Mouse (Mus musculus) kidney, postnatal 10 days (tissue): Measurements from ENCODE around the gene Rubcnl.

Source experiments
- DNase-seq: peaks from one replicate; pipeline ENCODE4 v3.0.0; 2021; ENCODE audit warnings: mixed read lengths

The Rubcnl gene

GRCm38 (mm10) chr14:75017877-75018825, 2.3 kb downstream of the Rubcnl start:
- DNase-seq, result no peak

GRCm38 (mm10) chr14:75018829-75019228, 3.0 kb downstream of the Rubcnl start:
- no peak for DNase-seq

GRCm38 (mm10) chr14:75020581-75021253, 4.9 kb downstream of the Rubcnl start:
- no peak for DNase-seq

- no peak for DNase-seq
These were observed 6.7 kb downstream of the Rubcnl start for GRCm38 (mm10) chr14:75022522-75022921.

GRCm38 (mm10) chr14:75024793-75025710, 9.2 kb downstream of the Rubcnl start:
- DNase-seq, result no peak

GRCm38 (mm10) chr14:75030764-75031163, 14.9 kb downstream of the Rubcnl start:
- no peak for DNase-seq

- no peak for DNase-seq
These were observed 16.3 kb downstream of the Rubcnl start for GRCm38 (mm10) chr14:75031999-75032575.

GRCm38 (mm10) chr14:75032742-75033141, 16.9 kb downstream of the Rubcnl start:
- DNase-seq, result no peak

- DNase-seq, result no peak
These were observed 18.4 kb downstream of the Rubcnl start for GRCm38 (mm10) chr14:75034240-75034639.

- DNase-seq, result no peak
These were observed 19.6 kb downstream of the Rubcnl start for GRCm38 (mm10) chr14:75035431-75035830.

- no peak for DNase-seq
These were observed 29.4 kb downstream of the Rubcnl start for GRCm38 (mm10) chr14:75045184-75045583.

GRCm38 (mm10) chr14:75052451-75052850, 36.6 kb downstream of the Rubcnl start:
- DNase-seq, result no peak

- DNase-seq, result no peak
These were observed 38.9 kb downstream of the Rubcnl start for GRCm38 (mm10) chr14:75054455-75055343.

- DNase-seq, result no peak
These were observed 41.1 kb downstream of the Rubcnl start for GRCm38 (mm10) chr14:75056861-75057431.

GRCm38 (mm10) chr14:75060562-75060961, 44.7 kb downstream of the Rubcnl start:
- DNase-seq, result peak; percentile 37

GRCm38 (mm10) chr14:75063936-75064335, 48.1 kb downstream of the Rubcnl start:
- DNase-seq, result no peak

GRCm38 (mm10) chr14:75064520-75064919, 48.7 kb downstream of the Rubcnl start:
- no peak for DNase-seq

GRCm38 (mm10) chr14:75065211-75065610, 49.4 kb downstream of the Rubcnl start:
- no peak for DNase-seq

GRCm38 (mm10) chr14:75068430-75069112, 52.7 kb downstream of the Rubcnl start:
- DNase-seq, result no peak

- no peak for DNase-seq
These were observed 53.6 kb downstream of the Rubcnl start for GRCm38 (mm10) chr14:75069356-75069979.
